Mouse (Mus musculus) embryonic facial prominence, embryonic 14.5 days (tissue): ENCODE results near the gene Tmem18. TPM values are rescaled to one million over a fixed set of nuclear protein-coding genes. Genes with fewer than 3 reads are reported as not detected.

Source experiments
- ATAC-seq: fragments of 200-750 bp; cut with Nextera tagmentation; 2 replicates; pipeline ENCODE4 v1.8.0; 2017; ENCODE audit warnings: low read depth, moderate number of reproducible peaks, moderate TSS enrichment
- DNase-seq: peaks from one replicate; pipeline ENCODE4 v3.0.0-alpha.2; 2015; ENCODE audit warnings: low spot score
- H3K27ac ChIP-seq: fragments of 300-500 bp; sonication (generic); replicated peaks from 2 replicates; pipeline ENCODE4 v1.5.1; 2014; ENCODE audit warnings: low read depth, mild to moderate bottlenecking, low read length, moderate library complexity
- H3K27me3 ChIP-seq: fragments of 300-500 bp; sonication (generic); replicated peaks from 2 replicates; pipeline ENCODE4 v1.6.1; 2014; ENCODE audit warnings: low read length; ENCODE audit not compliant: control insufficient read depth, insufficient read depth
- H3K36me3 ChIP-seq: fragments of 300-500 bp; sonication (generic); 2 replicates; pipeline ENCODE4 v1.6.1; 2014; ENCODE audit warnings: low read length, mixed read lengths; ENCODE audit not compliant: control insufficient read depth, insufficient read depth
- H3K4me1 ChIP-seq: fragments of 300-500 bp; sonication (generic); 2 replicates; pipeline ENCODE4 v1.6.1; 2014; ENCODE audit warnings: antibody characterized with exemption, low read length; ENCODE audit not compliant: control insufficient read depth, insufficient read depth
- H3K4me2 ChIP-seq: fragments of 300-500 bp; sonication (generic); 2 replicates; pipeline ENCODE4 v1.6.1; 2014; ENCODE audit warnings: low read depth, mild to moderate bottlenecking, low read length, moderate library complexity, mixed read lengths
- H3K4me3 ChIP-seq: fragments of 300-500 bp; sonication (generic); 2 replicates; pipeline ENCODE4 v1.5.1; 2014; ENCODE audit warnings: low read depth, mild to moderate bottlenecking, low read length
- H3K9ac ChIP-seq: fragments of 300-500 bp; sonication (generic); 2 replicates; pipeline ENCODE4 v1.6.1; 2014; ENCODE audit warnings: low read depth, mild to moderate bottlenecking, low read length, moderate library complexity, mixed read lengths
- H3K9me3 ChIP-seq: fragments of 300-500 bp; sonication (generic); 2 replicates; pipeline ENCODE4 v1.6.1; 2016; ENCODE audit warnings: low read length; ENCODE audit not compliant: control insufficient read depth
- WGBS: fragments of 180-500 bp; shearing (Covaris S2); extraction: QIAGEN DNeasy Blood & Tissue Kit; methylation state at CpG from one replicate; pipeline ENCODE4 v1.1.7; 2014; 5-methylcytosine and 5-hydroxymethylcytosine counted together
- polyA plus RNA-seq: library from polyadenylated mRNA; unstranded; fragments of >200 nt; fragmentation: Nextera tagmentation; extraction: Ambion mirVana; gene quantifications from 2 replicates; pipeline ENCODE4 v1.2.1, GENCODE M21; 2014

Tmem18 gene
- polyA plus RNA-seq, 1 experiment from 2014 or later: 25.2 TPM

DNA sequence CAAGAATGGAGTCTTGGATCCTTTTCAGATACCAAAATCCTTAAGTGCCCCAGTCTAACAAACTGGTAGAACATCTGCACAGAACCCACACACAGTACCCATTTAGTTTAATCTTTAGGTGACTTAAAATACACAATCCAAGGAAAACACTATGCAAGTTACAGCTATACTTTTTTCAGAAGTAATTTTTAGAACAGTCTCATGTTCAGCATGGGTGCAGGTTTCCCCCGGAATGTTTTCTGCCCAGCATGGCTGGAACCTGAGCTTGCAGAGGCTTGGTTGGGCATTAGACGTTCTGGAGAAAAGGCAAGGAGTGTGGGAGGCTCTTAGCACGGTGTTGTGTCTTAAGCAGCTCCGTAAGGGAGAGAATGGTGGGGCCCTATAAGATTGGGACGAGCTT, 7.6 kb downstream of the Tmem18 start:
- ATAC-seq (no peak), DNase-seq (no peak)
- 89% methylated on average over 5 of the region's 5 CpGs for WGBS
- Histone ChIP-seq H3K9me3 (no peaks in the 10 kb centered on the region), H3K4me3 (no peak overlapping the region), H3K4me2 (no peak overlapping the region), H3K36me3 (peaks cover 29% of the 10 kb centered on the region), H3K9ac (no peak overlapping the region), H3K27me3 (no peaks in the 10 kb centered on the region), H3K27ac (no peak overlapping the region), H3K4me1 (no peaks in the 10 kb centered on the region)

DNA sequence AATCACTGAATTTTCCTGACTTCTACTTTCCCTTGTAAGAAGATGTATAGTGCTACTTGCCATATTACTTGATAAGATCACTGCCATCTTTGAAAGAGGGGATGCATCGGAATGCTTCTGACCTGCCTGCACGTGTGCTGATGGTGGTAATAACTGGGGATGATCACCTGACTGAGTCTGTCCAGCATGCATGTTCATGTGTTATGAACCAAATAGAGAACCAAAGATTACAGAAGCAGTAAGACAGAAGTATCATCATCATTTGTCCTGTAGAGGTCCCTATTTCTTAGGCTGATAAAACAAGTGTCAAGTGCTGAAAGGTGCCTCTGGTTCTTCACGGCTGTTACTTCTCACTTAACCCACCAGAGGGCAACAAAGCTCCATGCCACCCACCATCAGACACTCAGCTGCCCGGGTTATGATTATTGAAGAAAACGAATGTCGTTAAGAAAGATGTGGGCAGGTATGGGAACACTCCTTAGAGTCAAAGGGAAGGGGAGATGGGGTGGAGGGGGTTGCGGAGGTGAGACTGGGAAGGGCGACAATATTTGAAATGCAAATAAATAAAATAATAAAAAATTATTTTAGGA, 12.7 kb downstream of the Tmem18 start:
- Histone ChIP-seq H3K4me2 (no peak overlapping the region), H3K9me3 (no peaks in the 10 kb centered on the region), H3K36me3 (no peaks in the 10 kb centered on the region), H3K27me3 (no peaks in the 10 kb centered on the region), H3K27ac (no peak overlapping the region), H3K4me1 (no peaks in the 10 kb centered on the region), H3K4me3 (no peak overlapping the region), H3K9ac (no peak overlapping the region)
- DNase-seq (peak; percentile 65), ATAC-seq (0 out of 2 replicates have a peak, but pooled peaks have one; percentile 53)
- WGBS: 33% methylated on average over 8 of the region's 8 CpGs

DNA sequence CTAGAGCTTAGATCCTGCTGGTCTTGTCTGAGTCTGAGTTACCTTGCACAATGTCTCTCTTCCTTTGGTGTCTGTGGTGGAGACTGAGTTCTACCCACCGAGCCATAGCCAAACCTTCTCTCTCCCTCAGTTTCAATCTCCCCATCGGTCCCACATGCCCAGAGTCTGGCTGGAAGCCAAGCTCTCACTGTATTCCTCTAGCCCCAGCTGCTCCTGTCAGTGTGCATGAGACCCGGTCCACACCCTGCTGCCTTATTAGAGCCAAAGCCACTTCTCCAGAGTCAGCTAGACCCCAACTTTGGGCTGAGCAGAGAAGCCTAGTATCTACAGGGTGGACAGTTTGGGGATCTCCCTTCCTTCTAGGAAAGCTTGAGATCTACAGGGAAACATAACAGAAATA, 14.7 kb downstream of the Tmem18 start:
- Histone ChIP-seq H3K27me3 (no peaks in the 10 kb centered on the region), H3K4me1 (peaks cover 19% of the 10 kb centered on the region), H3K36me3 (no peaks in the 10 kb centered on the region), H3K9ac (no peak overlapping the region), H3K27ac (no peak overlapping the region), H3K4me3 (no peak overlapping the region), H3K9me3 (no peaks in the 10 kb centered on the region), H3K4me2 (no peak overlapping the region)
- peak; percentile 67 for DNase-seq
- peak; percentile 56; the same call in 1 of the 2 replicates for ATAC-seq
- WGBS: 44% methylated on average over 3 of the region's 3 CpGs

DNA sequence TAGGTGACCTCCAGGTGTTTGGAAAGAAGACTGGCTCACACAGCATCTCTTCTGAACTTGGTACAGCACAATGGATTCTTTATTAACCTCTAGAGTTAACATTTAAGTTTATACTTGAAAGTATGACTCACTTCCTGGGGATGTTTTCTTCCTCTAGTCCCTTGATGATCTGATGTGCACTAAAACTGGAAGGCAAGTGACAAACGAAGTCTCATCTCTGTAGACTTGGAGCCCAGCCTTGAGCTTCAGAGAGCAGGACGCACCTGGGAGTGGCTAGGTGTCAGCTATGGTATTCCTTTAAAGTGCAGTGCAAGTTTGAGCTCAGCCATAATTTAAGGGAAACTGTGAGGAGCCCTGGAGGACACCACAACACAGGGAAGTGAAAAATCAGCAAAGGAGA, 15.2 kb downstream of the Tmem18 start:
- no peak for ATAC-seq

DNA sequence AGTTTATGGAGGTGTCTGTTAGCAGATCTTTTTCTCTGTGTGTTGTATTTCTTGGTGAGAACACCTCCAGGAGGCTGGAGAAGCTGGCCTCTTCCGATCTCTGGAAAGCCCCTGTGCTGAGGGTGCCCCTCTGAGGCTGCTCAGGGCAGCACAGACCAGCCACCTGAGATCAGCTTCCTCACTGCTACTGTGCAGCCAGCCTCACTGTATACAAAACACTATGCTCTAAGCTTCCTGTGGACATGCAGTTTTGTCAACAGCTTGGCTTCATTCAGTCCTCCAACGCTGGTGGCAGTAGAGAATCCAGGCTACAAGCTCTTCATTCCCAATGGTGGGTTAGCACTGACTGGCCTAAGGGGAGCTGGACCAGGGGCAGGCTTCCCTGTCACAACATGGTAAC, 15.8 kb downstream of the Tmem18 start:
- no peaks in the 10 kb centered on the region for H3K27me3 ChIP-seq
- DNase-seq (no peak), ATAC-seq (no peak)
- no peak overlapping the region for H3K4me2 ChIP-seq
- no peaks in the 10 kb centered on the region for H3K9me3 ChIP-seq
- H3K36me3 ChIP-seq: no peaks in the 10 kb centered on the region
- H3K4me3 ChIP-seq: no peak overlapping the region
- peaks cover 29% of the 10 kb centered on the region for H3K4me1 ChIP-seq
- no peak overlapping the region for H3K27ac ChIP-seq
- no peak overlapping the region for H3K9ac ChIP-seq
- 79% methylated on average over 2 of the region's 2 CpGs for WGBS

More for the DNA sequence above, 15.2 kb downstream of the Tmem18 start:
- Histone ChIP-seq H3K9me3 (no peaks in the 10 kb centered on the region), H3K4me3 (no peak overlapping the region), H3K4me2 (no peak overlapping the region), H3K4me1 (peaks cover 25% of the 10 kb centered on the region), H3K36me3 (no peaks in the 10 kb centered on the region), H3K27ac (no peak overlapping the region), H3K9ac (no peak overlapping the region), H3K27me3 (no peaks in the 10 kb centered on the region)
- WGBS: 62% methylated on average over 2 of the region's 2 CpGs
- DNase-seq: no peak

DNA sequence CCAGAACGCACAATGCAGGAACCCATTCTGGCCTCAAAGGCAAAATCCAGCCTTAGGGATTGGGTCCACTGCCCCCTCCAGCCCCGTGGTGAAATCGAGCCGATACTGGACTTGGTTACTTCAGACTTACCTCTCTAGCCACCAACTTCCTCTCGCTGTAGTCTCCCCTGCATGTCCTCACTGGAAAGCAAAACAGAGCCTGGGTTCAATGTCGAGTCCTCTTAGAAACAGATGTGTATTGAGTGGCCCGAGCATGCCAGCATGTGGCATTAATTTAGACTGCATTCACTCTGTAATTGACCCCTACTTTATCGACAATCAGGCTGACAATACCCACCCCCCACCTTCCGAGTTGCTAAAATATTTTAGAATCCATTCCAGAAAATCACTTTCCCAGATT, 19.8 kb downstream of the Tmem18 start:
- 16% methylated on average over 9 of the region's 9 CpGs for WGBS
- Histone ChIP-seq H3K27ac (0 out of 2 replicates have a peak overlapping the region, but pooled peaks have one; percentile 5), H3K9ac (no peak overlapping the region), H3K36me3 (no peaks in the 10 kb centered on the region), H3K4me2 (no peak overlapping the region), H3K9me3 (no peaks in the 10 kb centered on the region), H3K27me3 (no peaks in the 10 kb centered on the region), H3K4me3 (no peak overlapping the region), H3K4me1 (peaks cover 29% of the 10 kb centered on the region)
- DNase-seq (peak; percentile 65), ATAC-seq (no peak)

DNA sequence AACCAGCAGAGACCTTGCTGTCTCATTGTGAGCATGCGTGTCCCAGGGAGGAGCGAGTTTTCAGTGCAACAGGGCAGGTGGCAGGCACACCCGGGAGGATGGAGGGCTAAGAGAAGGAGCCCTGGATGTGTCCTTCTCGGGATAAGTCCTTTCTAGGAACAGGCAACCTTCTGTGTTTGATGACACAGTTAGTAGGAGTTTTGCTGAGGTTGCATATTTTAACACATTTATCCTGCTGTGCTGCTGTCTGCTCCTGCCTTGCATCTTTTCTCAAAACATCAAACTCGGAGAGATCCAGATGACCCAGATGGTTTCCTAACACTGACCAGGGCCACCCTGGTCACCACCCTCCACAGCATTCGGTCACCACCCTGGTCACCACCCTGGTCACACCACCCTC, 20.6 kb downstream of the Tmem18 start:
- WGBS: 46% methylated on average over 6 of the region's 6 CpGs
- Histone ChIP-seq H3K9ac (no peak overlapping the region), H3K27me3 (no peaks in the 10 kb centered on the region), H3K4me3 (no peak overlapping the region), H3K4me1 (peaks cover 29% of the 10 kb centered on the region), H3K4me2 (no peak overlapping the region), H3K36me3 (no peaks in the 10 kb centered on the region), H3K27ac (no peak overlapping the region; the same call in 1 of the 2 replicates), H3K9me3 (no peaks in the 10 kb centered on the region)
- DNase-seq: no peak
- no peak for ATAC-seq

DNA sequence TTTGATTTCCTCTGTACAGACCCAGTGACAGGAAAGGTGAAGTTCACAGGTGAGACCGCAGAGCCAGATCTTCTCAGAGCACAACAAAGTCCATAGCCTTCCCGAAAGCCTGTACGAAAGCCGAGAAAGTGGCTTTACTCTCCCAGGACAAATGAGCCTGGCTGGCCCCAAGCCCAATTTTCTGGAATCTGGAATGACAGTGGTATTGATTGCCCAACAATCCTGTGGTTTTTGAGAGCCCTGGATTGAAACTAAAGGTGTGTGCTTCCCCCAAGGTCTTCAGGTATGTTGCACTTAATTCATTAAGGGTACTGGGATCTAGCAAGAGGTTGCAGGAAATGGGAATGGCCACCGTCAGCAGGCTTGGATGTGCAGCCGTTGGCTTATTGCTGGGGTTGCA, 21.7 kb downstream of the Tmem18 start:
- no peak for DNase-seq

DNA sequence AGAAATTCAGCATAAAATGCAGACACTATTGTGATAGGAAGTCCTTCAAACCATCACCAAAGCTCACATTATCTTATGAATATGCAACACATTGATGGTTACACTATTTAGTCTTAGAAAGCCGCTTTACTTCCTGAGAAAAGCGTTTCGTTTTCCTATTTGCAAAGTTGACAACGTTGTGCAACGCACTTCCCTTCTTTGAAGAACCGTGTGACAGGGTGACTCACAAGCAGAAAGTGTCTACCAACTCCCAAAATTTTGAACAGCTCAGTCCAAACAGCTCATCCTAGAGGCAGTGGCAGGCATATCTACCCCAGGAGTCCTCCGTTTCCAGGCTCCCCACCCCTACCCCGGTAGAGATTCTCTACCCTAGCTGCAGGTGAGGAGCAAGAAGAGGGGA, 22.5 kb downstream of the Tmem18 start:
- no peak for ATAC-seq
- H3K4me2 ChIP-seq: no peak overlapping the region
- H3K9ac ChIP-seq: no peak overlapping the region
- 74% methylated on average over 8 of the region's 8 CpGs for WGBS
- no peaks in the 10 kb centered on the region for H3K9me3 ChIP-seq
- H3K4me1 ChIP-seq: peaks cover 29% of the 10 kb centered on the region
- H3K4me3 ChIP-seq: no peak overlapping the region
- no peaks in the 10 kb centered on the region for H3K27me3 ChIP-seq
- DNase-seq: no peak
- no peak overlapping the region for H3K27ac ChIP-seq
- no peaks in the 10 kb centered on the region for H3K36me3 ChIP-seq

More for the DNA sequence above, 21.7 kb downstream of the Tmem18 start:
- Histone ChIP-seq H3K27ac (no peak overlapping the region), H3K9me3 (no peaks in the 10 kb centered on the region), H3K36me3 (no peaks in the 10 kb centered on the region), H3K4me1 (peaks cover 29% of the 10 kb centered on the region), H3K9ac (no peak overlapping the region), H3K4me3 (no peak overlapping the region), H3K4me2 (no peak overlapping the region), H3K27me3 (no peaks in the 10 kb centered on the region)
- 73% methylated on average over 6 of the region's 6 CpGs for WGBS
- no peak for ATAC-seq
